Mouse (Mus musculus): ENCODE measurements around the gene Ccdc186. TPM values are rescaled to one million over a fixed set of nuclear protein-coding genes. Genes with fewer than 3 reads are reported as not detected.
"Not testable (repeated sequence)": the region's sequence is repeated elsewhere in the genome, so short reads cannot be mapped to it uniquely, and the experiment has no call there.

Ccdc186 gene
- polyA plus RNA-seq, 1 experiment = 10.4 TPM

- DNase-seq (ENCODE audit: low spot score) = no peak
Measured at GRCm38 (mm10) chr19:56756412-56756811, 65.6 kb downstream of the Ccdc186 start.

DNA sequence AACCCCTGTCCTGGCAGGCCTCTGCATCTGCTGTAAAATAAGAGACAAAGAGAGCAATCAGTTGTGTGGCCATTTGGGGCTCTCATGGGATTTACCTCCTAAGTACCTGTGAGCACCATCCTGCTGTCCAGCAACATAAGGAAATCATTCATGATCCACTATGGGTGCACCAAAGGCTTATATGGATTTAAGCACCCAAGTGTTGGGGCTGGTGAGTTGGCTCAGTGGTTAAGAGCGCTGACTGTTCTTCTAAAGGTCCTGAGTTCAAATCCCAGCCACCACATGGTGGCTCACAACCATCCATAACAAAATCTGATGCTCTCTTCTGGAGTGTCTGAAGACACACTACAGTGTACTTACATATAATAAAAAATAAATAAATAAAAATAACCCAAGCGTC is 67.5 kb downstream of the Ccdc186 start:
- DNase-seq (ENCODE audit: low spot score) = not testable (repeated sequence)

DNA sequence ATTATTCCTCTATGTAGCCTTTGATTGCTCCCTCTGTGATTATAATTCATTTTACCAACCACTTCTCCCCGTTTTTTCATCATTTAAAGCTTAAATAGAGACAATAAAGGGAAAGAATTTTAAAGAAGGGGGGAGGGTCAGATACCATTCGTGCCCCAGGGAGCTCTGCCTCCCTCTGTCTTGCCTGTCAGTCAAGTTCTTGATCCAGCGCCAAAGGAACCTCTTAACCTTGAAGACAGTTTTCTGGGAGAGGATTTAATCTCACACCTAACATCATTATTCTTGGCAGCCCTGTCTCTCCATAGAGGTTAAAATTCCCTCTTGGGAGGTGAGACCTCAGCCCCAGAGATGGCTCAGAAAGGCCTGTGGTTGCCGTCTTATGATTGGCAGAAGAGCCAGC is 71.3 kb downstream of the Ccdc186 start:
- no peak for DNase-seq (ENCODE audit: low spot score)

DNA sequence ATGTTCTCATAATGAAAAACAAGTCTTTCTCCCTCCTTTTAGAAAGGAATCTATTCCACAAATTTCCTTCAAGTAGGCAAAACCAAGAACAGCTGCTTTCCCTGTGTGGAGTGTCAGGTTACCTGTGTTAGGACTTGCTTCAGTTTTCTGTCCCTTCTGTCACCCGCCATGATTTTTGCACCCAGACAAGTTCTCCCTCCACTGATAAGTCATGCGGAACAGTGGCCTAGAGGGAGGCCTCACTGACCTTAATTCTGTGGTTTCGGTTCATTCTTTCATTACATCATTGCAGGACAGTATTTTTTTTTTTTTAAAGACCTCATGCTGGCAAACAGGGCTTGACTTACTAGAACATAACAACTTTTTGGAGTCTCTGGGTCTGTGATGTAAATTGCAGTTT is 72.6 kb downstream of the Ccdc186 start:
- DNase-seq (ENCODE audit: low spot score) = no peak

GRCm38 (mm10) chr19:56747878-56748277 is 74.1 kb downstream of the Ccdc186 start:
- no peak for DNase-seq (ENCODE audit: low spot score)

GRCm38 (mm10) chr19:56746618-56747017 is 75.4 kb downstream of the Ccdc186 start:
- DNase-seq (ENCODE audit: low spot score) = no peak

- no peak for DNase-seq (ENCODE audit: low spot score)
Measured at GRCm38 (mm10) chr19:56745528-56745927, 76.5 kb downstream of the Ccdc186 start.

DNA sequence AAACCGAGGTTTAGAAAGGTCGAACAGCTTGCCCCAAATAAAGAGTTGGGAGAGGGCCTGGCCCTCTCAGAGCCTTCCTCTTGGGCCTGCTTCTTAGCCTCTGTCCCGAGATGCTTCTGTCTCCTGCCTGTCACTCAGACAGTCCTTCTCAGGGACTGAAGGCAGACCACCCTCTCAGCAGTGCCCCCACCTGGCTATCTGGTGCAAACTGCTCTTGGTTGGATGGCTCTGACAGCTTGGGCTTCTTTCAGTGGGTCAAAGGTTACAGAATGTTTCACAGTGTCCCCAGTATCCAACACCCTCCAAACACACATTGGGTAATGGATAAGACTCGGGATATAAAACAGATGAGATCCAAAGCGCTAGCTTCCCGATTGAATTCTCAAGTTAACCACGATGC is 76.9 kb downstream of the Ccdc186 start:
- no peak for DNase-seq (ENCODE audit: low spot score)

Other genes starting within 250 kb of the Ccdc186 start
- gene Adrb1, start 100.0 kb downstream of the Ccdc186 start, polyA plus RNA-seq (2012; rRNA removed) = 1.0 TPM in 2 replicates
- 0.03 and 0.06 TPM in 2 replicates for gene Tdrd1, start 4.0 kb upstream of the Ccdc186 start, polyA plus RNA-seq (2012; rRNA removed)
- 0.01 TPM in 1 of 2 replicates, not detected in the other for gene Vwa2, start 52.1 kb upstream of the Ccdc186 start, polyA plus RNA-seq (2012; rRNA removed)
- gene Afap1l2, start 186.0 kb upstream of the Ccdc186 start, polyA plus RNA-seq (2012; rRNA removed) = 11.4 and 12.2 TPM in 2 replicates